Mouse (Mus musculus): ENCODE measurements around the gene Maip1. TPM values are rescaled to one million over a fixed set of nuclear protein-coding genes. Genes with fewer than 3 reads are reported as not detected.

The Maip1 gene
- polyA plus RNA-seq, 1 experiment from 2014 or later = 19.2 TPM

DNA sequence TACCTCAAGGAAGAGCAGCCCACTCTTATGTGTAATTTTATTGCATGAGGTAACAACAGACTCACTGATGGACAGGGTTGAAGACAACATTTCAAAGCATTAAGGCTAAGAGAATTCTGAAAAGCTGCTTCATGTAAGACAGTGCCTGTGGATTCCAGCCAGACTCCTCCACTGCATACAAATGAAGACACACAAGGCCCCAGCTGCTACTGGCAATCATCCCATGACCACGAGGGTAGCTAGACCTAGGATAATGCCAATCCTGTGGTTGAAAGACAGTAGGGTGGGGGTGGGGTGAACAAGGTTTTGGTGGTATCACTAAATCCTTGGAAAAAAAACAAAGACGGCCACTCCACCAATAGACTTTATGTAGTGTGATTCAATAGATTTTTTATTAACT, 18.3 kb upstream of the Maip1 start:
- no peak overlapping the region for H3K4me2 ChIP-seq (replicated peaks; ENCODE audit: low read depth, low read length)
- H3K4me3 ChIP-seq (ENCODE audit: low read length) = no peak overlapping the region
- no peak overlapping the region for H3K9ac ChIP-seq (replicated peaks; ENCODE audit: low read length)
- 87% methylated on average over 2 of the region's 2 CpGs for WGBS
- H3K36me3 ChIP-seq (ENCODE audit: insufficient read depth, low read length) = peaks cover 13% of the 10 kb centered on the region; the same call in 1 of the 2 replicates
- no peaks in the 10 kb centered on the region for H3K27me3 ChIP-seq (ENCODE audit: insufficient read depth, low read length)
- ATAC-seq (ENCODE audit: low FRiP score, low TSS enrichment) = no peak
- no peak overlapping the region for H3K27ac ChIP-seq (ENCODE audit: low read length)
- H3K9me3 ChIP-seq (ENCODE audit: low read length) = no peaks in the 10 kb centered on the region
- no peaks in the 10 kb centered on the region for H3K4me1 ChIP-seq (ENCODE audit: insufficient read depth, low read length)

DNA sequence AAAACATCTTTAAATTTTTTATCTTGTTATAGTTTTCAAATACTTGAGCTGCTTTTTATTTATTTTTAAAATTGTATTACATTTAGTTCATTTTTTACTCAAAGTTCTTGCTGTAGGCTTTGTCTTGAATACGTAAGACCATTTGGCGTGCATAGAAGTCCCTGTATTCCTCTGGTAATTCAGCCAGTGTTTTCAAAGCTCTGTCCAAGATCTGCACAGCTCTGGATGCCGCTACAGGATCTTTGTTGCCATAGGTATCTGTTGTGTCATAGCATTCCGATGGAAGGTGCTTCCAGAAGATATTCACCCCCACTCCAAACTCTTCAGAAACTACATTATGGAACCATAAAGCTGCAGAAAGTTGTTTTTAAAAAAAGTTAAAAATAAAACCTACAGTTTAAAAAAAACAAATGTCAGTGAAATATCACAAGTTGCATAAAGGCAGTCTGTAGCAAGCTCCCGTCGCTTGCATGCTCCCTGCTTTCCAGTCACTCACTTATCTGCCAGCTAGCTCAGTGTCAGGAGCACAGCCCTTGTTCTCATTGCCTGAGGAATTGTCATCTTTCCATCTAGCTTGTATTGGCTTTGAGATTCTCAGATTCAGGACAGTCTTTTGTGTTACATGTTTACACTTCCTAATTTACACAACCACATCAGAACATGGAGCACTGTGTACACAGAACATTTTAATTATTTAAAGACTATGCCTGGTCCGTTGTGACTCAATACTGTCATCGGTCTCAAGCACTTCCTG, 17.5 kb upstream of the Maip1 start:
- no peaks in the 10 kb centered on the region for H3K9me3 ChIP-seq (ENCODE audit: low read length)
- ATAC-seq (ENCODE audit: low FRiP score, low TSS enrichment) = no peak
- H3K4me1 ChIP-seq (ENCODE audit: insufficient read depth, low read length) = no peaks in the 10 kb centered on the region
- H3K27ac ChIP-seq (ENCODE audit: low read length) = no peak overlapping the region
- 93% methylated on average over 8 of the region's 8 CpGs for WGBS
- no peak overlapping the region for H3K4me3 ChIP-seq (ENCODE audit: low read length)
- no peak overlapping the region for H3K9ac ChIP-seq (replicated peaks; ENCODE audit: low read length)
- H3K27me3 ChIP-seq (ENCODE audit: insufficient read depth, low read length) = no peaks in the 10 kb centered on the region
- H3K4me2 ChIP-seq (replicated peaks; ENCODE audit: low read depth, low read length) = no peak overlapping the region
- peaks cover 16% of the 10 kb centered on the region; the same call in 1 of the 2 replicates for H3K36me3 ChIP-seq (ENCODE audit: insufficient read depth, low read length)

DNA sequence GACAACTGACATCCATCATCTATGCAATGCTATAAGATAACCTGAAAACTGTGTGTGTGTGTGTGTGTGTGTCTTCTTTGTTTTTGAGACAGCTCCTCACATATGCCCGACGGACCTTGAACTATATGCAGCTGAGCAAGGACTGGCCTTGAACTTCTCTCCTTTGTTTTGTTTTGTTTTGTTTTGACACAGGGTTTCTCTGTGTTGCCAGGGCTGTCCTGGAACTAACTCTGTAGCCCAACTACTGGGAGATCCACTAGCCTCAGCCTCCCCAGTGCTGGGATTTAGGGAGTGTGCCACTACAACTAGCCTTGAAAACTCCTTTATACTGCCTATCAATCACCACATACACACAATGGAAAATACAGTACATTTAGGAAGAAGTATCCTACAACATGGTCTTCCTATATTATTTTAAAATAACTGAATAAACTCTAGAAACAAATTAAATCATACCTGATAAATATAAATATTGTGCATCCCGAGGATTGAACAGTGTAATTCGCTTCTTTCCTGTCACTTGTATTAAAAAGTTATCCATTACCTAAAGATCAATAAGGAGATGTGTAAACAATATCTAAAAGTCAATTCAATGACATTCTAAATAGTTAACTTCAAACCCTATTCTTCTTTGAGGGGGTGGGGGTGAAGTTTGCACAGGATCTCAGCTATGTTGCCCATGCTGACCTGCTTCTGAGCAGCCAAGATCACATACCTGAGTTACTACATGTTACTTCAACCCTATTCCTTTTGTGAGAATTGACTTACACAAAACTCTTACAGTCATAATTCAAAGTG, 14.9 kb upstream of the Maip1 start:
- ATAC-seq (ENCODE audit: low FRiP score, low TSS enrichment) = no peak
- Histone ChIP-seq H3K9ac (replicated peaks; ENCODE audit: low read length) (no peak overlapping the region), H3K9me3 (ENCODE audit: low read length) (no peaks in the 10 kb centered on the region), H3K4me2 (replicated peaks; ENCODE audit: low read depth, low read length) (no peak overlapping the region), H3K4me1 (ENCODE audit: insufficient read depth, low read length) (no peaks in the 10 kb centered on the region), H3K36me3 (ENCODE audit: insufficient read depth, low read length) (peaks cover 20% of the 10 kb centered on the region), H3K27ac (ENCODE audit: low read length) (no peak overlapping the region), H3K4me3 (ENCODE audit: low read length) (no peak overlapping the region), H3K27me3 (ENCODE audit: insufficient read depth, low read length) (no peaks in the 10 kb centered on the region)
- WGBS = 92% methylated on average over 4 of the region's 4 CpGs

DNA sequence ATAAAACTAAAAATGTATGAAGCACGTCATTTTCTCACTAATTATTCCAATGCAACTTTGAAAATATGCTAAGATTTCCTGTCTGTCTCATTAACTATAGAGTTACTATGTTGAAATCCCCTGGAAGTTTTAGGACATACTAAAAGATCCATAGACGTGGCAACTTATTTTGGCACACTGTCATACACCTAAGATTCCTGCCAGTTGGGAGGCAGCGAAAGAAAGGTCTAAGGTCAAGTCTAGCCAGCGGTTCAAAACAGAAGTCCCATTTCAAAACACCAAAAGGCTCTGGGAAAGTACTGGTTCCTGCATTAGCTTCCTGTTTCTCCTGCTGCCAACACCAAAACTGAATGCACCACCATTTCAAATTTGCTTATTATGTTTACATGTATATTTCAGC, 13.7 kb upstream of the Maip1 start:
- Histone ChIP-seq H3K36me3 (ENCODE audit: insufficient read depth, low read length) (peaks cover 30% of the 10 kb centered on the region), H3K9ac (replicated peaks; ENCODE audit: low read length) (no peak overlapping the region), H3K4me3 (ENCODE audit: low read length) (no peak overlapping the region), H3K4me2 (replicated peaks; ENCODE audit: low read depth, low read length) (no peak overlapping the region), H3K27me3 (ENCODE audit: insufficient read depth, low read length) (no peaks in the 10 kb centered on the region), H3K4me1 (ENCODE audit: insufficient read depth, low read length) (no peaks in the 10 kb centered on the region), H3K9me3 (ENCODE audit: low read length) (no peaks in the 10 kb centered on the region), H3K27ac (ENCODE audit: low read length) (no peak overlapping the region)
- WGBS = 86% methylated on average over 4 of the region's 4 CpGs
- ATAC-seq (ENCODE audit: low FRiP score, low TSS enrichment) = no peak

DNA sequence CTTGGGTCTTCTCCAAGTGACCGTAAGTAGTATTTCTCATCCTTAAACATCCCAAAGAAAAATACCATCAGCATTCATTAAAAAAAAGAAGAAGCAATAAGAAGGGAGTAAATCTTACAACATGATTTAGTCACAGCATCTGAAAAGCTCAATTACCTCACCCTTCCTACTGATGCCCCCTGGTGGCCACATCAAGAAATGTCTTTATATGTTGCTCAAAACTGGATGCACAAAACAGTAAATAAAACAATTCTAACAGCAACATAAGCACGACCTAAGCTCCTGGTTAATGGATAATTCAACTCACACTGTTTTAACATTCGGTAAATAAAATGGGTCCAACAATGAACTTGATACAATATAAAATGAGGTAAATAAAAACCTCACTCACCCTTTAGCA, 12.1 kb upstream of the Maip1 start:
- Histone ChIP-seq H3K4me3 (ENCODE audit: low read length) (no peak overlapping the region), H3K36me3 (ENCODE audit: insufficient read depth, low read length) (peaks cover 24% of the 10 kb centered on the region), H3K9ac (replicated peaks; ENCODE audit: low read length) (no peak overlapping the region), H3K4me1 (ENCODE audit: insufficient read depth, low read length) (no peaks in the 10 kb centered on the region), H3K4me2 (replicated peaks; ENCODE audit: low read depth, low read length) (no peak overlapping the region), H3K27me3 (ENCODE audit: insufficient read depth, low read length) (no peaks in the 10 kb centered on the region), H3K9me3 (ENCODE audit: low read length) (no peaks in the 10 kb centered on the region), H3K27ac (ENCODE audit: low read length) (no peak overlapping the region)
- ATAC-seq (ENCODE audit: low FRiP score, low TSS enrichment) = no peak
- 64% methylated on average over 3 of the region's 3 CpGs for WGBS

DNA sequence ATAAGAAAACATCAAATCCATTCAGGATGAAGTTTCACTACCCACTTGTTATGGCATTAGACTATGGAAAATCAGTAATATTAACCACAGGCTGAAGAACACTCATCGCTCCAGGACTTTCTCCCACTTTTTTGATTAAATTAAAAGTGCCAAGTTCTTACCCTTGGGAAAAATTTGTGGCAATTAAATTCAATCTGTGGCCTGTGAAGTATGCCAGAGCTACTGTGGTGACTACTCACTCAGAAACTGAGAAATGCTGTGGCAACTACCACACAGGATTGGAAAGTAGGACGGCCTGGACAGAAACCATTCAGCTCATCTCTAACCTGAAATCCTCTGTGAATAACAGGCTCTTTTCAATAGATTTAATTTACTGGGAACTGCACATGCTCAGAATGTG, 5.8 kb upstream of the Maip1 start:
- Histone ChIP-seq H3K4me2 (replicated peaks; ENCODE audit: low read depth, low read length) (no peak overlapping the region), H3K36me3 (ENCODE audit: insufficient read depth, low read length) (peaks cover 23% of the 10 kb centered on the region)
- WGBS = 97% methylated on average over 2 of the region's 2 CpGs

DNA sequence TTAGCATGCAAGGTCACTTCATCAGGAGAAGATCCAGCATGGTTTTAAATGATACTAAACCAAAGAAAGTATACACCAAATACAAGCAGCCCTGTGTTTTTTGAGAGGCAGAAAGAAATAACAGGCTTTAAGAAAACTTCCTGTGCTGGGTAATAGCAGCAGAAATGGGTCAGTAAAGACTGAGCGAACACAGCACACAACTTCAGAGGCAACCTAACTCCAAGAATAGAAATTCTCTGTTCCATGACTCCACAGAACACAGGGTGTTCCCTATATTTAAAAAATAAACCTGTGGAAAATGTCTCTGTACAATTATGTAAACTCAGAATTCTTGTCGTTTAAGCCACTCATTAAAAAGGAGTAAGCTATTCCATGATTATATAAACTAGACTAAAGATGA, 5.3 kb upstream of the Maip1 start:
- H3K4me3 ChIP-seq (ENCODE audit: low read length) = no peak overlapping the region
- WGBS = 95% methylated on average over 2 of the region's 2 CpGs
- peaks cover 6% of the 10 kb centered on the region; the same call in 1 of the 2 replicates for H3K4me1 ChIP-seq (ENCODE audit: insufficient read depth, low read length)
- H3K4me2 ChIP-seq (replicated peaks; ENCODE audit: low read depth, low read length) = no peak overlapping the region
- H3K27me3 ChIP-seq (ENCODE audit: insufficient read depth, low read length) = no peaks in the 10 kb centered on the region
- peaks cover 23% of the 10 kb centered on the region for H3K36me3 ChIP-seq (ENCODE audit: insufficient read depth, low read length)
- ATAC-seq (ENCODE audit: low FRiP score, low TSS enrichment) = no peak
- no peak overlapping the region for H3K27ac ChIP-seq (ENCODE audit: low read length)
- H3K9me3 ChIP-seq (ENCODE audit: low read length) = no peaks in the 10 kb centered on the region
- no peak overlapping the region for H3K9ac ChIP-seq (replicated peaks; ENCODE audit: low read length)

More for the DNA sequence above, 5.8 kb upstream of the Maip1 start:
- no peak overlapping the region for H3K27ac ChIP-seq (ENCODE audit: low read length)
- ATAC-seq (ENCODE audit: low FRiP score, low TSS enrichment) = no peak
- H3K27me3 ChIP-seq (ENCODE audit: insufficient read depth, low read length) = no peaks in the 10 kb centered on the region
- no peak overlapping the region for H3K4me3 ChIP-seq (ENCODE audit: low read length)
- no peak overlapping the region for H3K9ac ChIP-seq (replicated peaks; ENCODE audit: low read length)
- H3K4me1 ChIP-seq (ENCODE audit: insufficient read depth, low read length) = peaks cover 1% of the 10 kb centered on the region; the same call in 1 of the 2 replicates
- H3K9me3 ChIP-seq (ENCODE audit: low read length) = no peaks in the 10 kb centered on the region

DNA sequence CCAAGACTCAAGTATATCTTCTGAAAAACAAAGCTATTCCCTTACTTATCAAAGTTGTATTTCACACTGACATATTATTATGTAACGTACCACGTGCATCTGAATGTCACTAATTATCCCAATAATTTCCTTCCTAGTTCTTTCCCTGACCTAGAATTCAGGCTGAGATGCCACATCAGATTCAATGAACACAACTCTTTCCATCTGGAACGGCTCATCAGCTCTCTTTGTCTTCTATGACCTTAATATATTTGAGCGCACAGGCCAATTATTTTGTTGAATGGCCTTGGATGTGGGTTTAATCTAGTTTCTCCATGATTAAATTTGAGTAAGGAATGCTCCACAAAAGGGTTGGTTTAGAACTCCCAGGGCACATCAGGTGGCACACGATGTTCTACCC, 4.0 kb upstream of the Maip1 start:
- Histone ChIP-seq H3K36me3 (ENCODE audit: insufficient read depth, low read length) (peaks cover 15% of the 10 kb centered on the region), H3K4me3 (ENCODE audit: low read length) (no peak overlapping the region), H3K9me3 (ENCODE audit: low read length) (no peaks in the 10 kb centered on the region), H3K9ac (replicated peaks; ENCODE audit: low read length) (no peak overlapping the region), H3K4me1 (ENCODE audit: insufficient read depth, low read length) (peaks cover 6% of the 10 kb centered on the region; the same call in 1 of the 2 replicates), H3K27me3 (ENCODE audit: insufficient read depth, low read length) (no peaks in the 10 kb centered on the region), H3K27ac (ENCODE audit: low read length) (no peak overlapping the region), H3K4me2 (replicated peaks; ENCODE audit: low read depth, low read length) (no peak overlapping the region)
- WGBS = 89% methylated on average over 5 of the region's 5 CpGs
- no peak for ATAC-seq (ENCODE audit: low FRiP score, low TSS enrichment)

DNA sequence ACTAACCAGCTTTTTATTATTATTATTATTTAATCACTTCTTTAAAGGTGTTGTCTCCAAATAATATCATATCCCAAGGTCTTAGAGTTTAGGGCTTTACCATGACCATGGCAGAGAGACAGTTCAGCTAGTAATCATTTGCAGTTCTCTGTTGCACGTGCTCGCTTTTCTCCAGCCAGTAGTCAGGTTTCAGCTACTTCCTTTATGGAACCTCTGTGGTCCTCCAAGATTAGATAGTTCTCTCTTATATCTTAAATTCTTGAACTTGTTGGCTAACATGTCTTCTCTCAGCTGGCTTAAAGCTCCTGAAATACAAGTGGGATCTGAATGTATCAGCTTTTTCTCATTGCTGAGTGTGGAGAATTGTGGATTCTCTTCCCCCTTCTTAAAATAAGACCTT, 2.9 kb downstream of the Maip1 start:
- no peaks in the 10 kb centered on the region for H3K9me3 ChIP-seq (ENCODE audit: low read length)
- no peak overlapping the region for H3K9ac ChIP-seq (replicated peaks; ENCODE audit: low read length)
- no peak overlapping the region for H3K27ac ChIP-seq (ENCODE audit: low read length)
- H3K4me1 ChIP-seq (ENCODE audit: insufficient read depth, low read length) = peaks cover 23% of the 10 kb centered on the region
- H3K36me3 ChIP-seq (ENCODE audit: insufficient read depth, low read length) = peaks cover 12% of the 10 kb centered on the region
- 76% methylated on average over 2 of the region's 2 CpGs for whole genome bisulfite sequencing
- no peaks in the 10 kb centered on the region for H3K27me3 ChIP-seq (ENCODE audit: insufficient read depth, low read length)
- no peak overlapping the region for H3K4me3 ChIP-seq (ENCODE audit: low read length)
- ATAC-seq (ENCODE audit: low FRiP score, low TSS enrichment) = no peak
- H3K4me2 ChIP-seq (replicated peaks; ENCODE audit: low read depth, low read length) = no peak overlapping the region

DNA sequence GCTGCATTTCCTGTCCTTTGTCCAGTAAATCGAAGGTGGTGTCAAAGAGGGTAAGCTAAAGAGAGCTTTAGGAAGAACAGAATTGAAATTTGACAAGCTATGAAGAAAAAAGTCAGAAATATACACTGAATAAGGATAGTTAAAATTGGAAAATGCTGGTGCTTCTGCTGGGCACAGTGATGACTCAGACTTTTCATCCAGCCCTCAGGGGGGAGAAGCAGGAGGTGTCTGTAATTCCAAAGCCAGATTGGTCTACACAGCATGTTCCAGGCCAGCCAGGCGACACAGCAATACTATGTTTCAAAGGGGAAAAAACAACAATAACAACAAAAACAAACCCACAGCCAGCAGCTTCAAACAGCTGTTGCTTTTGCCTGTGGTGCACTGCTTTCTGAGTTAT, 7.3 kb downstream of the Maip1 start:
- Histone ChIP-seq H3K27ac (ENCODE audit: low read length) (no peak overlapping the region), H3K9ac (replicated peaks; ENCODE audit: low read length) (no peak overlapping the region), H3K9me3 (ENCODE audit: low read length) (peaks cover 5% of the 10 kb centered on the region; the same call in 1 of the 2 replicates), H3K36me3 (ENCODE audit: insufficient read depth, low read length) (peaks cover 32% of the 10 kb centered on the region), H3K4me1 (ENCODE audit: insufficient read depth, low read length) (peaks cover 6% of the 10 kb centered on the region), H3K27me3 (ENCODE audit: insufficient read depth, low read length) (no peaks in the 10 kb centered on the region), H3K4me2 (replicated peaks; ENCODE audit: low read depth, low read length) (no peak overlapping the region), H3K4me3 (ENCODE audit: low read length) (no peak overlapping the region)
- ATAC-seq (ENCODE audit: low FRiP score, low TSS enrichment) = no peak
- WGBS = 88% methylated on average over 2 of the region's 2 CpGs

Measured in kidney, embryonic 16.5 days (tissue).